Mouse (Mus musculus): ENCODE data around the gene Rassf5.

Rassf5 gene

DNA sequence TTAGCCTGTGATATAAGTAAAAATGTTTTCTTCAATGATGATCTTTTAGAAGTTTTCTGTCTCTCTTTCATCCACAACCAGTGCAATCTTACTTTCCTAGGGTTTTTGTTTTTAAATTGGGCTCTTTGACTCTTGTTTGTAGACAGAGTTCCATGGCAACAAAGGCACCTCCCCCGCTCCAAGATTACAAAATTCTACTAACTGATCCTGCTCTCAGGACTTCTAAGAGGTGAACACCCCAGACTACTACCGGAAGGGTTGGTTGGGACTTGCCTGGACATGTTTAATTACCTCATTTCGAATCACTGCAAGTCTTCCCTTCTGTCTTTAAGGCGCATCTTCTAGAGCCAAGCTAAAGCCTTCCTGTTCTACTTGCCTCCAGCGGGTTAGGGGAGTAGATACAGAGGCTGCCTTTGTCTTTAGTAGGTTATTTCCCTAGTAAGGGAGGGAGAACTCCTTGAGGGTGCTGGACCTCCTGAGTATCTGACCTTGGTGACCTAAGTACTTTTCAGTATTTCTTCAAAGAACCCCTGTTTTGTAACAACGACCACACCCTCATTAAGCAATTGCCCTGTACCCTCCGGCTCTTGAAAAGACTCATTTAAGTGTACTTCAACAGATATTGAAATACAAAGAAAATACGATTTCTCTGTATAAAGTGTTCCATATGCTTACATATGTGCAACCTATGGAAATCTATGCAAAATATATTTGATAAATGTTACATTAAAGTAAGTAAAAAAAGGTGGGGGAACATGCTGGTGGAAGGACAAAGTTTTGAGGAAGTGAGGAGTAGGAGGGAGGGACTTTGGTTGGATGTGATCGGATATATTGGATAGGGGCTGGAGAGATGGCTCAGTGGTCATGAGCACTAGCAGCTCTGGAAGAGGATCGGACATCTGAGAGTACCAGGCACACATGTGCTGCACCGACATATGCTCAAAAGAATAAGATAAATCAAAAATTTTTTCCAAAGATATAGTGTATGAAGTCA, 105.7 kb downstream of the Rassf5 start:
- DNase-seq (ENCODE audit: low spot score in 2 of 2) = no peak

DNA sequence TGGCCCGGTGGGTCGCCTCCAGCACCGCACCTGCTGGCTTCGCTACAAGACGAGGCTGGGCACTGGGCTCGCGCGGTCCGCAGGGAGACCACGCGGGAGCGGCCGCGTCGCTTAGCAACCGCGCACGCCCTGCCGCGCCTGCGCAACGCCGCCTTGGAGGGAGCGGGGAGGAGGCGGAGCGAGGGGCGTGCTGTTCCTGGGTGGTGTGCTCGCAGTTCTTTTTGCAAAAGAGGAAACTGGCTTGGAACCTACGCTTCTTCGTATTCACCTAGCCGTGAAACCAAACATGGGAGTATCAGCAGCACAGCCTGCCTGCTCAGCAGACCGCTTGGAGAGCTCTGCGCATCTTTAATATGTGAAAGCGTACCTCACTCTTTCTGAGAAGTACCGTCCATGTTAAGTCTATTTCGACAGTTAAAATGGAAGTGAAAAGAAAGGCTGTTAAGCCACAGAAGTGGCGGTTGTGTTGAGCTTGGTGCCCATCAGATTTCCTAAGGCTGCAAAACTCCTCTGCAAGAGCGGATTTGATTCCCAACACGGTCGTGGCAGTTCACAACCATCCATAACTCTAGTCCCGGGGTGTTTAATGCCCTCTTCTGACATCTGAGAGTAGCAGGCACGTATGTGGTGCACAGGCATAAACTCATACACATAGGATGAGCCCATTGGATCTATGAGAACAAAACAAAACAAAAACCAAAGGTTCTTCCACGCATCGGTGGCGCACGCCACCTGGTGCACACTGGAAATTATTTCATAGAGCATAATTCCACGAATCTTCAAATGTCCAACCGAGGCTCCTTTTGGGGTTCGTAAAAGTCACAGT, 106.7 kb downstream of the Rassf5 start, which contains the start of gene Dyrk3:
Gene Dyrk3 (minus strand): TSS at position 150 of the 826 bp plus-strand sequence.
- peak; percentile 88 to 89 for DNase-seq (ENCODE audit: low spot score in 2 of 2)

DNA sequence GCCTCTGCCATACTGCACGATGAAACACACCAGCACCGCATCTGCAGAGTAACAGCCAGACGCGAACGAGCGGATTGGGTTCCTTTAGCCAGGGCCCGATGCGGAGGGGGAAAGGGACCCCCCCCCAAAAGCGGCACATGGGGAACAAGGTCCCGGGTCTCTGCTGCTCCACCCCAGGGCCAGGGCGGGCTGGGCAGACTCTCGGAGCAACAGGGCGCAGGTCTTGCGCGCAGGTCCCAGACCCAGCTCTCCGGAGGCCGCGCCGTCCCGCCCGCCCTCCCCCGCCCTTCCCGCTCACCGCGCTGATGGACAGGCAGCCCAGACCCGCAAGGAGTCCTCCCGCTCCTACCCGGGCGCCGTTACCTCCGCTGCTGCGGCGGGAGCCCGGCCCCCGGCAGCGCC, 107.3 kb downstream of the Rassf5 start:
- no peak for DNase-seq (ENCODE audit: low spot score in 2 of 2)

DNA sequence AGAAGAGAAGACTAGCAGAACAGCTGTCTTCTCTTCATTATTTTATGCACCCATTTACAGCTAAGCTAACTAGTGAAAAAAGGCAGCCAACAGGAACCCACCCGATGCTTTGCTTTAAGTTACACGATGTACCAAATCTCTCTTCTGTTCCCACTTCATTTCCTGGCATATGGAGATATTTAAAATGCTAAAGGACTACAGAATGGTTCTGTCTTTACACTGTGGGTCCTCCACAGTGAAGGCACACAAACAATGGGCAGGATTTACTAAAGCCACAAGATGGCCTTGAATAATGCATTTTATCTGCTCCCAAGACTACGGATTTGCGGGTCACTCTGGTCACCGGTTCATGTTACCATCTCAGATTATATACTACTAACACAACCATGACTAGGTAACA, 107.9 kb downstream of the Rassf5 start:
- DNase-seq (ENCODE audit: low spot score in 2 of 2) = no peak

DNA sequence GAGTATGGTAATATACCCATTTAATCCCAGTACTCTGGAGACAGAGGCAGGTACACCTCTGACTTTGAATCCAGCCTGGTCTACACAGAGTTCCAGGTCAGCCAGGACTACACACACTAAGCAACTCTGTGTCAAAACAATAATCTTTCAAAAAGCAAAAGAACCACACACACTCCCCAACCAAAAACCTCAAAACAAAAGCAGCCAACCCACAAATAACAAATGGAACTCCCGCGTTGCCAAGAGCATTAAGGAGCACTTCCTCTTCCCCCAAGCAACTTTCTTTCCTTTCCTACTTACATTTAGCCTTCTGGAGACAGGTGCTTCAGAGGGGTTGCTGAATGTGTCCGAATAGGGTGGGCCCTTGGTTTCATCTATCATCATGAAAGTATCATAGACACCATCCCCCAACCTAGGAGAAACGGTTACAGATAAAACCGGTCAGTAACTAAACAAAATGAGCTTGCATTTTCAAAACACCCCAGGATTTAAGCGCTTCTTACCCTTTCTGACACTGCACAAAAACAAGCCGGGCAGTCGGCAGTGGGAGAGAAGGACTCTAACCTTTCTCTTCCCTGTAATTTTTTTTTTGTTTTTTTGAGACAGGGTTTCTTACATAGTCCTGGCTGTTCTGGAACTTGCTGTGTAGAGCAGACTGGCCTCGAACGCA, 109.0 kb downstream of the Rassf5 start:
- DNase-seq (ENCODE audit: low spot score in 2 of 2) = no peak

DNA sequence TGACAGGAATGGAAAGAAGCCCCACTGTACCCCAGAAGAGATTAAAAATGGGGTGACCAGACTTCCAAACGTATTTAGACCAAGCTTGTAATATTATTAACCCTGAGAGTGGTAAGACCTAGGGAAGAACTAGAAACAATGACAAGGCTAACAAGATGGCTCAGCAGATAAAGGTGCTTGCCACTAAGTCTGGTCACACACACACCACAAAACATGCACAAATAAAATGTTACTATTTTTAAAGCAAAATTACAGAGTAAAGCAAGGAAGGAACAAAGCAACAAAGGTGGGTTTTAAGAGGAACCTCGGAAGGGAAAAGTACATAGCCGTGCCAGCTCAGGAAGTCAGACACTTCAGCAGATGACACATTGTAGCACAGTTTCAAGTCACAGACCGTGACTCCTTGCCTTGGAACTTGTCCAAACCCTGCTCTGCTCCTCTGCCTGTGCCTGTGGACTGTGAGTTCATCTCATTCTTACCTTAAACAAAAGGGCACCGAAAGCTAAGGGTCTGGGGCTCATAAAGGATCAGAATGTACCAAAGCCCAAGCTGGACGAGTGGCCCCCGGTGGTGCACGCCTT, 110.0 kb downstream of the Rassf5 start:
- no peak for DNase-seq (ENCODE audit: low spot score in 2 of 2)

DNA sequence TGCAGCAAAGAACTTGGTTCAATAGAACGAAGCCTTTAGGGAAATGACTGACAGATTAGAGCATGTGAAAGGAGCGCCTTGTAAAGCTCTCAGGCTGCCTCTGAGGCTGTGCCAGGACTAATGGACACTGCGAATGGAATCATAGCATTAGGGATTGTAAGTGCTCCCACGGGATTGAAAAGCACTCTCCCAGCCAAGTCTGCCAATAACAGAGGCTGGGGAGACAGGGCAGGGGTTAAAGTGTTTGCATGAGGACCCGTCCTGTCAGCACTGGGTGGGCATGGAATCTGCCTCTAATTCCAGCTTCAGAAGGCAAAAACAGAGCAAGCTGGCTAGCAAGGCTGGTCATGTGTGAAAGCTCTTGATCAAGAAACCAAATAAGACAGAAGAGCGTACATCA, 110.8 kb downstream of the Rassf5 start:
- no peak for DNase-seq (ENCODE audit: low spot score in 2 of 2)
